Mouse (Mus musculus): ENCODE measurements around the gene Prdx5.

The Prdx5 gene

DNA sequence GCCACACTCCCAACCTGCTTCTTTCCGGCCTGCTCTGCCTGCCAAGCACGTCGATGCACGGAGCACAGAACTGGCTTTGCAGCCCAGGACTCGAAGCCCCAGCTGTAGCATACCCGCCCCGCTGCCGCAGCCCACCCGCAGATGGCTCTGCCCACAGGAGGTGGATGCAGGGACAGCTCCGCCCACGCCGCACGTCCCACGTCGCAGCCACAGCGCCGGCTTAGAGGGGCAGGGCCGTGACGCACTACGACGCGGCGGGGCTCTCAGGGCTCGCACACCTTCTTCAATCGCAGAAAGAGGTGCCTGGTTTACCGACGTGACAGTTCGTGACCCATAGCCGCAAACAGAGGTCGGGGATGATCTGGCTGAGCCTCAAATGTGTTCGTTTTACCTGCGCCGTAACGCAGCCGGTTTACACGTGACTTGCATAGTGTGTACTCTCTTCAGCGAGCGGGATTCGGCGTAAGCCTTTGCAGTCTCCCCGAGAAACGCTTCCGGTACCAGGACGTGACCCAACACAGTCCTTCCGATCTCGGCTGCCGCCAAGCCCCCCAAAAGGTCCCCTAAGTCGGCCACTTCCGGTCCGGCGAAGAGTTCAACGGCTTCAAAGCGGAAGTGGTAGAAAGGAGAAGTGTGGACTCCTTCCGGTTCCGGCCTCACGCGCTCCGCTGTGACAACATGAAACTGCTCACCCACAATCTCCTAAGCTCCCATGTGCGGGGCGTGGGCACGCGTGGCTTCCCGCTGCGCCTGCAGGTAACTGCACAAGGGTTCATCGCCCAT is at the start of gene Prdx5, which contains the start of gene Trmt112:
Gene Prdx5 (minus strand): TSS at position 600 of the 783 bp plus-strand sequence.
Gene Trmt112 (plus strand): TSS at position 192 of the 783 bp plus-strand sequence.
- peak; percentile 74 to 88 for DNase-seq (ENCODE audit: low spot score in 2 of 2)

DNA sequence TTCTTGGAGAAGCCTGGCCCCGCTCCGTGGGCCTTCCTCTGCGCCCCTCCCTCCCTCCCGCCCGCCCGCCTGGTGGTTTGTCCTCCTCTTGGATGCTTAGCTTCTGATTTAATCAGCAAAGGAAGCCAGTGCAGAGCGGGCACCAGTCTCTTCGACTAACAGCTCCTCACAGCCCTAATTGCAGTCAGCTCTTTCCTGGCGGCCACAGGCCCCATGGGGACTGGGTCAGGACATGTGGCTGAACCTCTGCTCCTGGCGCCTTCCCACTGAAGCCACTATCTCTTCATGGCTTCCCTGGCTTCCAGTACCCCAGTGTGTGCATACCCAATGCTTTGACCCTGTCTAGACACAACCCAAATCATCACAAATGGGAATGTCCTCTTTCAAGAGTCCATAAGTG is 46.6 kb upstream of the Prdx5 start:
- no peak for DNase-seq (ENCODE audit: low spot score in 2 of 2)

DNA sequence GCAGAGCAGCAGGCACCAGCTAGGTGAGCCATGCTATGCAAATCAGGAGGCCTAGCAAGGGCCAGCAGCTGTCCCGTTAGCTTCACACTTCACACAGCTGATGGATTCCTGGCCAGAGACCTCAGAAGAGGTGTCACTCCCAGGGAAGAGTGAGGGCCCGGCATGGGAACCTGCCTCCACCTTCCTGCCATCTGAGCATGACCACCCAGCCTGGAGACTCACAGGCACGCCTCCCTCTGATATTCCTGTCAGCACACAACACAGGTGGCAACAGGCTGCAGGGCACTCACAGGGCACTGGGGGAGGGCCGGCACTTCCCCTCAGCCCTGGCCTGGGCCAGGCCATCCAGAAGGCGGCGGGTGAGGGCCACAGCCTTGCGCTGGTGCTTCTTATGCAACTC is 45.5 kb upstream of the Prdx5 start:
- no peak for DNase-seq (ENCODE audit: low spot score in 2 of 2)

DNA sequence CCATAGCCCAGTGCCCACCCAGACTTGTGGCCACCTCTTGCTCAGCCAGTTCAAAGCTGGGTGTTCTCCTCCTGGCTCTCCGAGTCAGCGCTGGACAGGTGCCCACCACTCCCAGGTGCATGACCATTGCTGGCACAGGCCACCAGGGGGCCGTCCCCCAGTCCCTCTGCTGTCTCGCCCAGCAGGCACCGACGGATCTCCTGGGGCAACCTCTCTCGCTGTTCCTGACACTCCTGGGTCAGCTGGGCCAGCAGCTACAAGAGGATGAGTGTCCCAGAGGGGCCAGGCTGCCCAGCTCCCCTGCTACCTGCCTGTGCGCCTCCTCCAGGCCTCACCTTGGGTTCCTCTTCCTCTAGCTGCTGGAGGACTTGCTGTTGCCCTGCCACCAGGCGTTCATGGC is 44.1 kb upstream of the Prdx5 start:
- DNase-seq (ENCODE audit: low spot score in 2 of 2): peak in 1 of 2 experiments; percentile 61

DNA sequence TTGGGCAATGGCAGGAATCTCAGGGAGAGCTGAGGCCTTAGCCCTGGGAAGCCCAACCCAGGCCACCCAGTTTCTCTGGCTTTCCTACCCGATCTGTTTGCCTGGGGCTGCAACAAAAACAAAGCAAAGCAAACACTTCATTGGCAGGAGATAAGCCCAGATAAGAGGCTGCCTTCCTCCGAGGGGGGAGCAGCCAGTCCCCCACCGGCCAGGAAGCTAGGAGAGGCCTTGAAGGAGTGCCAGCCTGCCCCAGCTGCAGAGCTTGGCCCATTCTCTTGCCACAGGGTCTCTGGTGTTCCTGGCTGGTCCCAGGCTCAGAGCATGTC is 42.8 kb upstream of the Prdx5 start:
- no peak for DNase-seq (ENCODE audit: low spot score in 2 of 2)

DNA sequence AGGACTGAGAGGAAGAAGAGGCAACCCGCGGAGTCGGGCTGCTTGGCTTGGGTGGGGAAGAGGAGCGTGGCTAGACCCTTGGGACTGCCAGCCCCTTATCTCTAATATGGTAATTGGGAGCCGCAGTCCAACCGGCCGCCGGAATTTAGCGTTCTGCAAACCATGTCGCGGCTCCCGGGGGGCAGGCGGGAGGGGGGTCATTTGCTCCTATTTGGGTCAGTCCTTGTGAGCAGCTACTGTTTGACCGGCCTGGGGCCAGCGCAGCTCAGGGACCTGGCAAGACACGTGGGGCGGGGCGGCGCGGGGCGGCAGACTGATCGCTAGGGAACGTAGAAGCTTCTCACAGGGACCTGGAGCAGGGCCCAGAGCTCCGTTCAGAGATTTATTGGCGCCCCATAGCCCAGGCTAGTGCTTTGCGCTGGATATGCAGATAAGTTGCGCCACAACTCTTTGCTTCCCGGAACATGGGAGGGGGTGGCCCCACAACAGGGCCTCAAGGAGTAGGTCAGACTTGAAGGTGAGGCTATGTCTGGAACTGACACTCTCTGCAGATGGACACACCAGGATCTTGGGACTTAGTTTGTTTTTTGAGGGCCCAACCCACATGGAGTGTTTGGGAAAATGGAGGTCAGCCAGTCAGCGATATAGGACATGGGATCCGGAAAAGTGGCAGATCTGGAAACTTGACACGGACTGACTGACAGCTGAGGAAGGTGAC is 42.2 kb upstream of the Prdx5 start:
- DNase-seq (ENCODE audit: low spot score in 2 of 2): peak; percentile 66 to 73

DNA sequence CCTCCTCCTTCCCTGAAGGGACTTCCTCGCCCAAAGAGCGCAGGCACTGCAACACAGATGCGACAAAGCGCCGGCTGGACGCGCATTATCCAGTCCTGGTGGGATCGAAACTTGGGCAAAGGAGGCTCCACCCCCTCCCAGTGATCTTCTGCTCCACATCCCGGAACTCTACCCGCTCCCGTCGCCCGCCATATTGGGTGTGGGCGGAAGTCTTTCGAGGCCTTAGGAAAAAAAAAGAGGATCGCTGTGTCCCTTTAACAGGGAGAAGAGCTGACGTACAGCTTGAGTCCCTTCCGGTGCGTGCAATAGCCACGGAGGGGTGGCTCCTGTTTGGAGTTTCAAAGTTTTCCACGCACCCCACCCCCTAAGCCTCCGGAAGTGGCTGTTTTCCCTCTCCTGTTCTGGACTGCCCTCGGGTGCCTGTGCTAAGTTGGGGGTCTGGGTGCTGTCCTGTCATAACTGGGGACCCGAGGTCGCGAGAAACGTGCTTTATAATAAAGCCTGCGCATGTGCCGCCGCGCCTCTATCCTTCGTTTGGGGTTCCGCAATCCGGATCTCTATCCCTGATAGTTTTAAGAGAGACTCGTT is 41.6 kb upstream of the Prdx5 start:
- DNase-seq (ENCODE audit: low spot score in 2 of 2): peak; percentile 69 to 82

DNA sequence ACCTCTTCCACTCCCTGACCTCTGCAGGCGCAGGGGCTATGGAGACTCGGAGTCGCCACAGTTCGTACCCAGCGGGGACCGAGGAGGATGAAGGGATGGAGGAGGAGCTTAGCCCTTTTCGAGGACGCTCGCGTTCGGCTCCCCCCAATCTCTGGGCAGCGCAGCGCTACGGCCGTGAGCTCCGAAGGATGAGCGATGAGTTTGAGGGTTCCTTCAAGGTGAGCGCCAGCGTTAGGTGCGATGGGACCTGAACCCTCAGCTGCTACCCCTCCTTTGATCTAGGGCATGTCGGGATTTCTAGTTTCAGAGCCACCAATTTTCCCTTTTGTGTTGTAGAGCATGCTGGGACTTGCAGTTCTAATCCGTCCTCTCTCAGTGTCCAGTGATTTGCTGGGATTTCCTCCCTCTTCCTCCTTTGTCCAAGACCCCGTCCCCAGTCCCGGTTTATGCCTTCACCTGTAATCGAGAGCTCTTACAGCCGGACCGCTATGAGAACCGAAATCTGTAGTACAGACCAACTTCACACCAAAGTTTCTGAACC is 40.8 kb upstream of the Prdx5 start:
- no peak for DNase-seq (ENCODE audit: low spot score in 2 of 2)

DNA sequence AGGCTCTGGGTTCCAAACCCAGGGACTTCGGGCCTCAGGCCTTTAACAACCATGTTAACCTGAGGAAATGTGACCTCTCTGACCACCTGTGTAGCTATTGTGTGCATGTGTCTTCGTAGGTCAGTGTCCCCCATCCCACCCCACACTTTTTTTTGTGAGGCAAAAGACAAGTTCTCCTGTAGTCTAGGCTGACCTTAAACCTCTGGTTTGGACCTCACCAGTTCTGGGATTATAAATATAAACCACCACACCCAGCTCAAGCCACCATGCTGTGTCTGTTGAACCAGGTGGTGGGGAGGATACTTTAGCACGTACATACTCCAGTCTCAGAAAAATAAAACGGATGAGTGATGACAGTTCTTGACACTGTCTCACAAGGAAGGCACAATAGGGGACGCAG is 40.0 kb upstream of the Prdx5 start:
- no peak for DNase-seq (ENCODE audit: low spot score in 2 of 2)

DNA sequence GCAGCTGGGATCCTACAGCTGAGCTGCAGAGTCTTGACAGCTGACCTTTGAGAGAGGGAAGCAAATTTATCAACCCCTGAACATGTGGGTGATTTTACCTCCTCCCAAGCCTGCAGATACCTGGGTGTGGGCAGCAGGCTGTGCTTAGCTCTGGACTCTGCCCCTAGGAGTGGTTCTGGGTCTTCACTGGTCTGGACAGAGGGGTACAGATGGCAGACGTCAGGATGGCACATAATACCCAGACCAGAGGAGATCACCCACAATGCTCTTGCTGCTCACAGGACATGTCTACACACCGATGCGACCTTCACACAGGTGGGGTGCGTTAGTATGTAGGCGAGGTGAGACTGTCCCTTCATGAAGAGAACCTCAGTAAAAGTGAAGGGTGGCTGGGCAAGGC is 39.6 kb upstream of the Prdx5 start:
- DNase-seq (ENCODE audit: low spot score in 2 of 2): no peak

DNA sequence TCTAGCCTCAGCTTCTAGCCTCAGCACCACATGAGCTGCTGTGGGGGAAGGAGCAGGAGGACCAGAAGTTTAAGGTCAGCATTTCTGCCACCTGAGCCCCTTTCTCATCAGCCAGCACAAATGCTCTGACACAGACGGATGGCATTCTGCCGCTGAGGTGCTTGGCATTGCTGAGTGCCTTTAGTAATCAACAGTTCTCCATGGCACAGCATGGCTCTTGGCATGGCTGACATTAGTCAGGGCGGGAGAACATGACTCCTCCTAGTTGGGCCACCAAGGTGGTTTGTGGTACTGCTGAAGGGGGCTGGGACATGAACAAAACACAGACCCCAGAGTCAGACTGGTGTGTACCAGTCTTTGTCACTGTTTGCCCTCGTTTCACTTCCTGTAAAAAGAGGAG is 38.3 kb upstream of the Prdx5 start:
- DNase-seq (ENCODE audit: low spot score in 2 of 2): no peak

DNA sequence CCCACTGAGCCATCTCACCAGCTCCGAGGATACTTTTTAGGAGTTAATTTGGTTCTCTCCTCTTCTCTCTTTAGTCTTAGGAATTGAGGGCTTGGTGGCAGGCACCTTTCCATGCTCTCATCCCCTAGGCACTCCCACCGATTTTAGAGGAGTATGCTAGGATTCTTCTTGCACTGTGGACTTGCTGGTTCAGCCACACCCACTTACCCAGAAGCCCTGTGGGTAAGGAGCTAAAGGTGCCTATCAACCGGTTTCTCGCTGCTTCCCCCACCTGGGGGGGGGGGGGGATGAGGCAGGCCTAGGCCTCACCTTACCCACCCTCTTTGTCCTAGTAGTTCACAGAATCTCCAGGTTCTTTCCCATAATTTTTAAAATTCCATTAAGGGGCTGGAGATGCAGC is 37.8 kb upstream of the Prdx5 start:
- DNase-seq (ENCODE audit: low spot score in 2 of 2): no peak

DNA sequence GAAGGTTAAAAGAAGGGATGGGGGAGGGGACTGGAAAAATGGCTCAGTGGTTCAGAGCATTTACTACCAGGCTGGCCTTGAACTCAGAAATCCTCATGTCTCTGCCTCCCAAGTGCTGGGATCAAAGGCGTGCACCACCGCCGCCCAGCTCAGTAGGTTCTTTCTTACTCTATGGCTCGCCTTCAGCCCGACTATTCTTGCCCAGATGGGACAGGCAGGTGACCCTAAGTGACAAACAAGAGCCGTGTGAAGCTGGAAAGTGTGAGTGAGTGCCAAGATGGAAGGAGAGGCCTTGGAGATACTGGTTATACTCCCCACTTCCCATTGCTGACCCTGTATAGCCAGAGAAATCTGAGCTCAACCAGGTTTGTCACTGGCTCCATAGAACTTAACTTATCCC is 33.8 kb upstream of the Prdx5 start:
- no peak for DNase-seq (ENCODE audit: low spot score in 2 of 2)

DNA sequence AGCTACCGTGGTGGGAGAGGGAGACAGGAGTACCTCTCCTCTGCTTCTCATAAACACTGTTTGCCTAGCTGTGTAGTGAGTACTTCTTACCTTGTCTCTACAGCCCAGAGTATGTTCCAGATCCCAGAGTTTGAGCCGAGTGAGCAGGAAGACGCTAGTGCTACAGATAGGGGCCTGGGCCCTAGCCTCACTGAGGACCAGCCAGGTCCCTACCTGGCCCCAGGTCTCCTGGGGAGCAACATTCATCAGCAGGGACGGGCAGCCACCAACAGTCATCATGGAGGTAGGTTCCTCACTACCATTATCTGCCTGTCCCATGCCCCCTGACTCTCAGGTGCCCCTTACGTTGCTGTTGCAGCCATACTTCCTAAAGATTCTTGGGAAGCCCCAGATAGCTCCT is 32.9 kb upstream of the Prdx5 start:
- no peak for DNase-seq (ENCODE audit: low spot score in 2 of 2)

DNA sequence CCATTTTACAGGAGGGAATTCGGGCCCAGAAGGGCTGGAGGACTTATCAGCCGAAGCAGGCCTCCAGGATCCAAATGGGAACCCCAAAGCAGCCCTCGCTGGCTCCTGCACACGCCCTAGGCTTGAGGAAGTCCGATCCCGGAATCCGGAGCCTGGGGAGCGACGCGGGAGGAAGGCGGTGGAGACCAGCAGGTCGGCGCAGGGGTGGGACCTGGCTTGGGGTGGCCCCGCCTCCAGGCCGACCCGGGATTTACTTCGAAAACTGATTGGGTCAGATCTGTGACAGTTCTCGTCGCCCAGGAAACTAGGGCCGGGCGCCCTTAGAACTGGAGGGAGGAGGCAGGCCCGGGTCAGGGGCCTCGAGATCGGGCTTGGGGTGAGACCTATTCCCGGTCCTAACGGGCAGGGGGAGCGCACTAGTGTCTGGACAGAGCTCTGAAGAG is 32.4 kb upstream of the Prdx5 start, which contains the start of gene Gpr137:
Gene Gpr137 (minus strand): TSS at position 232 of the 443 bp plus-strand sequence.
- peak; percentile 87 to 93 for DNase-seq (ENCODE audit: low spot score in 2 of 2)

DNA sequence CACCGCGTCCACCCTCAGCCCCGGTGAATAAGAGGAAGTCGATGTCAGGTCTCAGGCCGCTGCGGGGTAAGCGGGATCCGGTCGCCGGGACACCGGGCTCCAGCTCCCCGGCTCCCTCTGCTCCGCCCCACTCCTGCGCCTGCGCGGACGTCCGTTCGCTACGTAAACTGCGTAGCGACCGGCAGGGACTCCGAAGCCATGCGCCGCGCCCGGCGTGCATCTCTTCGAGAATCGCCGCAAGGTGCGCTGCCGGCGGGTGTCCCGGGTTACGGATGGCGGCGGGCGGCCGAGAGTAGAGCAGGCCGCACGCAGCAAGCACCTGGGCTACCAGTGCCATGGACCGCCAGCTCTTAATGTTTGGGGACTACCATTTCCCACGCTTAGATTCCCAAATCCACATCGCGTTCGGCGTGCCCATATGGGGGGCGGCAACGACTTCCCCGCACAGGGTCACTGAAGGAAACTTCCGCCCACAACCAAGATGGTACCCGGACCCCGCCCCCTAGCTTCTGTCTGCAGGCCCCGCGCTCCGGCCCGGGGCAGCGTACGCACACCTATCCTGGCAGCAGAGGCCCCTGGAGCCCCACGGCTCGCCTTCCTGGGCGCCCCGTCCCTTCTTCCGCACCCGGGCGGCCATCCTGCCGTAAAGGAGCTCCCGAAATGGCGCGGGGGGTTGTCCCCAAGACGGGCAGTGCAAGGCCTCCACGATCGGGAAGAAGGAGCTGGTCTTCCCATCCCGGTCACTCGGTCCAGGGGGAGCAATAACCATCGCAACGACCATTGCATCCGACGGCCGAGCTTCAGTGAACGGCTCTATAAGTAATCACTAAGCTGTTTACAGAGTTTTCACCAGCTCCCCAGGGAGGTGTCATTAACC is 31.7 kb upstream of the Prdx5 start, which contains the start of gene Bad:
Gene Bad (plus strand): TSS at position 490 of the 877 bp plus-strand sequence.
- peak; percentile 95 to 97 for DNase-seq (ENCODE audit: low spot score in 2 of 2)

DNA sequence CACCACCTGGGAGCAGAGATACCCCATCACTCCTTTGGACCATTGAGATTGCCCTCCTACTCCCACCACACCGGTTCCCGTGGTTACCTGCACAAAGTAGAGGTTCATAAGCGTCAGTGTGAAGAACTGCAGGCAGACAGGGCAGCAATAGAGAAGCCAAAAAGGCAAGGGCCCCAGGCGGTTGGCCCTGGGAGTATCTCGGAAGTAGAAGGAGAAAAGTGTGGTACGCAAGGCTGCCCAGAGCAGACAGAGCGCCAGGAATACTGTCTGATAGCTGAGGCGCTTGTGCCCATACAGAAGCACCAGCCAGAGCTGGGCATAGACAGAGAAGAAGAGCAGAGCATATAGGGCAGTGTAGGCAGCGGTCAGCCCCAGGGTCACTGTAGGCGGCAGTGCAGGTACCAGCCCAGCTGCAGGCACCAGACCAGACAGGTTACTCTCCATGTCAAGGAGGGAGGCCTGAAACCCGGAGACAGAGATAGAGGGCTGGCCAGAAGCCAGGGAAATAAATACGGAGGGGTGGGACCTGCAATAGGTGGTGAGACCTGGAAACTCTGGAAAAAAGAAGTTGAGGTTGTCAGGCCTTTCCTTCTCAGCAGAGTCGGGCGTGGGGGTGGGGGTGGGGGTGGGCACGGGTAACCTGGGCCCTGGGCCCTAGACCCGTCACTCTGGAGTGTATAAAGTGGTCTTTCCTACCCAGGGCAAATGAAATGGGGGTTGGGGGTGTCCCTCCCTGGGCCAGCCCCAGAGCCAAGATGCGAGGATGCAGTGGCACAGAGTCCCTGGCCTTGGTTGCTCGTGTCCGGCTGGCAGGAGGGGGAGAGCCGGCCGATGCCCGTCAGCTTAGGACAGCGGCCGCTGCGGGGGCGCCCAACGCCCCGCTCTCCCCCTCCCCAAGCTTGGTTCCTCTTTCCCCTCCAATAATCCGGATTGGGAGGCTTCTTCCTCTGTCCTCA is 30.8 kb upstream of the Prdx5 start:
- DNase-seq (ENCODE audit: low spot score in 2 of 2): no peak

DNA sequence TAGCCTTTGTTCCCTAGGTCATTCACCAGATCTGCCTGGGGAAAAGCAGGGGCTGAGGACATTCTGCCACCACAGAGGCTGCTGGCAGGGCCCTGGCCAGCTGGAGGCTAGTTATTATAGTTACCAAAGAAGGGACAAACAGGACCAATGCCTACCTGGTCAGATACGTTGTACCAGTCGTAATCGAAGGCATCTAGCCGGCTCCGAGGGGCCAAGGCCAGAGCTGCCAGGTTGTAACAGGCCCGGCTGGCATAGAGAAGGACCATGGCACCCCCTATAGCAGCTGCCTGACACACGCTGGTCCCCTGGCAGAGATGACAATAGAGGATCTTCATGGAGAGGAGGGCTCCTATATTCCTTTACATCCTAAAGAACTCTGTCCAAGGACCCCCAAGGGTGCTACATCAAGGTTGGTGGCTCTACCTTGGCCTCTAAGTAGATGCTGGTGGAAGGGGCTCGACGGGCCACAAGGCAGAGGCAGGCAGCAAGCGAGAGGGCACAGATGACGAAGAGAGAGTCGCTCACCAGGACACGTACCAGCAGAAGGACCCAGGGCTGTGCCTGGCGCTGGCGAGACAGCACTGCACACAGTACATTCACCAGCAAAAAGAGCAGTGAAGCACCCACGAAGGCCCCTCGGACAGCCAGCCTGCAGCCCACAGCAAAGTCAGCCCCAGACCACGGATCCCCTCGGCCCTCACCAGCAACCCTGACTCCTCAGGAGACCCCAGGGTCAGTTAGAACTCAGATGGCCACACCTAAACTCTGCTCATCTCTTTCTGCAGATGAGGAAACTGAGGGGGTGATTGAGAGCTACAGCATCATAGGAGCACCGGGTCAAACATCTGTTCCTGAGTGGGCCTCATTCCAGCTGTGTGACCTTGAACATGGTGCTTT is 29.4 kb upstream of the Prdx5 start:
- no peak for DNase-seq (ENCODE audit: low spot score in 2 of 2)

All from spleen, postnatal 10 days (tissue).